Mouse (Mus musculus) liver, adult 2 months (tissue): ENCODE data around the gene Btnl10. TPM values are rescaled to one million over a fixed set of nuclear protein-coding genes. Genes with fewer than 3 reads are reported as not detected.

ENCODE experiments used
- DNase-seq: peaks from one replicate; pipeline ENCODE4 v3.0.0-alpha.2; 2011; ENCODE audit warnings: low read depth, low spot score; ENCODE audit errors: extremely low read depth
- H3K27ac ChIP-seq: fragments of 200-500 bp; replicated peaks from 2 replicates; pipeline ENCODE4 v1.5.1; 2012; ENCODE audit warnings: low read depth, mild to moderate bottlenecking, control low read depth, inconsistent platforms, low read length; ENCODE audit not compliant: insufficient read depth
- H3K27me3 ChIP-seq: fragments of 200-500 bp; 2 replicates; pipeline ENCODE4 v1.6.1; 2012; ENCODE audit warnings: mild to moderate bottlenecking, moderate library complexity, low read length, inconsistent platforms; ENCODE audit not compliant: control insufficient read depth, insufficient read depth
- H3K36me3 ChIP-seq: fragments of 200-500 bp; 2 replicates; pipeline ENCODE4 v1.6.1; 2012; ENCODE audit warnings: low read length, inconsistent platforms; ENCODE audit not compliant: control insufficient read depth, insufficient read depth
- H3K4me1 ChIP-seq: fragments of 200-500 bp; 2 replicates; pipeline ENCODE4 v1.6.1; 2011; ENCODE audit warnings: low read length; ENCODE audit not compliant: control insufficient read depth, insufficient read depth
- H3K4me3 ChIP-seq: fragments of 200-500 bp; 2 replicates; pipeline ENCODE4 v1.5.1; 2011; ENCODE audit warnings: low read depth, mild to moderate bottlenecking, control low read depth, low read length, moderate library complexity; ENCODE audit not compliant: insufficient read depth
- H3K79me2 ChIP-seq: fragments of 200-500 bp; 2 replicates; pipeline ENCODE4 v1.6.1; 2012; ENCODE audit warnings: inconsistent platforms, mild to moderate bottlenecking, low read length, moderate library complexity; ENCODE audit not compliant: control insufficient read depth, insufficient read depth
- H3K9ac ChIP-seq: fragments of 200-500 bp; 2 replicates; pipeline ENCODE4 v1.6.1; 2012; ENCODE audit warnings: low read depth, mild to moderate bottlenecking, control low read depth, inconsistent platforms, low read length
- CTCF ChIP-seq: fragments of 200-500 bp; IDR thresholded peaks from 2 replicates; pipeline ENCODE4 v1.5.1; 2011; ENCODE audit warnings: low read depth, low read length, control low read depth
- POLR2A ChIP-seq: fragments of 200-500 bp; IDR thresholded peaks from 2 replicates; pipeline ENCODE4 v1.6.1; 2011; ENCODE audit warnings: low read length, control low read depth; ENCODE audit not compliant: insufficient read depth; ENCODE audit errors: extremely low read depth
- WGBS: fragments of 180-500 bp; shearing (Covaris S2); methylation state at CpG from one replicate; pipeline ENCODE4 v1.1.7; 2018; 5-methylcytosine and 5-hydroxymethylcytosine counted together
- polyA plus RNA-seq: library from polyadenylated mRNA; depleted of rRNA; stranded (reverse); fragments of >200 nt; gene quantifications from 2 replicates; pipeline ENCODE4 v1.2.3, GENCODE M21; 2012
- total RNA-seq: library from RNA; depleted of rRNA; stranded (reverse); fragments of >200 nt; gene quantifications from 2 replicates; pipeline ENCODE4 v1.2.3, GENCODE M21; 2014

The Btnl10 gene
- total and polyA plus RNA-seq, 2 experiments, result not detected

GRCm38 (mm10) chr11:58959186-58959825 lies 41.6 kb downstream of the Btnl10 start:
- peak; percentile 48 for DNase-seq
- H3K27me3 ChIP-seq, result 0 out of 2 replicates have a peak, but pooled peaks cover 5% of the 10 kb centered on the region
- H3K36me3 ChIP-seq, result 0 out of 2 replicates have a peak, but pooled peaks cover 2% of the 10 kb centered on the region
- H3K79me2 ChIP-seq, result peaks cover 2% of the 10 kb centered on the region; the same call in 1 of the 2 replicates
- no peak overlapping the region for H3K27ac ChIP-seq
- peaks cover 3% of the 10 kb centered on the region; the same call in 1 of the 2 replicates for H3K4me1 ChIP-seq
- TF ChIP-seq POLR2A (no peak), CTCF (no peak)
- H3K4me3 ChIP-seq, result no peak overlapping the region
- no peak overlapping the region for H3K9ac ChIP-seq
- 40% methylated on average over 15 of the region's 15 CpGs for WGBS

GRCm38 (mm10) chr11:58959921-58960465 lies 42.3 kb downstream of the Btnl10 start:
- peak; percentile 73 for DNase-seq
- H3K9ac ChIP-seq, result peak overlapping the region; percentile 29
- TF ChIP-seq CTCF (peak; percentile 34; the same call in 1 of the 2 replicates), POLR2A (no peak)
- H3K27ac ChIP-seq, result no peak overlapping the region
- H3K36me3 ChIP-seq, result 0 out of 2 replicates have a peak, but pooled peaks cover 2% of the 10 kb centered on the region
- H3K27me3 ChIP-seq, result 0 out of 2 replicates have a peak, but pooled peaks cover 5% of the 10 kb centered on the region
- H3K79me2 ChIP-seq, result peaks cover 2% of the 10 kb centered on the region; the same call in 1 of the 2 replicates
- WGBS, result 14% methylated on average over 40 of the region's 40 CpGs
- peaks cover 3% of the 10 kb centered on the region; the same call in 1 of the 2 replicates for H3K4me1 ChIP-seq
- peak overlapping the region; percentile 58 for H3K4me3 ChIP-seq

DNA sequence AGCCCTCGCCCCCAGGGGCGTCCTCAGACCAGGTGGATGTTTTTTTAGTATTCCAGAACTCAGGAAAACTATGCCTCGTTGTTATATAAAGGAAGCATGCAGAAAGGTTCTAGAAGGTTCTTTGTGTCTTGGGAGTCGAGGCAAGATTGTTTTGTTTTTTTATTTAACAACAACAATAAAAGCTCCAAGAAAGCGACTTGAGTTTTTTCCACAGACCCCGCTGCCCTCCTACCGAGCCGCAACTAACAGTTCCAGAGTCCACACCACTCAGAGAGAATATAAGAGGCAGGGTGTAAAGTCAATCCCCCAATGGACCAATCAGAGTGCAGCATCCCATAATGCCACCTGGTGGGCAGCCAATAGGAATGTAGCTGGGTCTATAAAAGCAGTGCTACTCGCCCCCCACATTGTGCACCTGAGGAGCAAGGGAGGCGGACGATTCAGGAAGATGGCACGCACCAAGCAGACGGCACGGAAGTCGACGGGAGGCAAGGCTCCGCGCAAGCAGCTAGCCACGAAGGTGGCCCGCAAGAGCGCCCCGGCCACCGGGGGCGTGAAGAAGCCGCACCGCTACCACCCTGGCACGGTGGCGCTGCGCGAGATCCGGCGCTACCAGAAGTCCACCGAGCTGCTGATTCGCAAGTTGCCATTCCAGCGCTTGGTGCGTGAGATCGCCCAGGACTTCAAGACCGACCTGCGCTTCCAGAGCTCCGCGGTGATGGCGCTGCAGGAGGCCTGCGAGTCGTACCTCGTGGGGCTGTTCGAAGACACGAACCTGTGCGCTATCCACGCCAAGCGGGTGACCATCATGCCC lies 43.9 kb downstream of the Btnl10 start:
- Histone ChIP-seq H3K79me2 (no peaks in the 10 kb centered on the region), H3K36me3 (0 out of 2 replicates have a peak, but pooled peaks cover 2% of the 10 kb centered on the region), H3K27ac (no peak overlapping the region), H3K4me1 (peaks cover 3% of the 10 kb centered on the region; the same call in 1 of the 2 replicates), H3K4me3 (no peak overlapping the region), H3K9ac (no peak overlapping the region), H3K27me3 (0 out of 2 replicates have a peak, but pooled peaks cover 5% of the 10 kb centered on the region)
- DNase-seq, result no peak
- 63% methylated on average over 50 of the region's 50 CpGs for WGBS
- TF ChIP-seq POLR2A (no peak), CTCF (no peak)

DNA sequence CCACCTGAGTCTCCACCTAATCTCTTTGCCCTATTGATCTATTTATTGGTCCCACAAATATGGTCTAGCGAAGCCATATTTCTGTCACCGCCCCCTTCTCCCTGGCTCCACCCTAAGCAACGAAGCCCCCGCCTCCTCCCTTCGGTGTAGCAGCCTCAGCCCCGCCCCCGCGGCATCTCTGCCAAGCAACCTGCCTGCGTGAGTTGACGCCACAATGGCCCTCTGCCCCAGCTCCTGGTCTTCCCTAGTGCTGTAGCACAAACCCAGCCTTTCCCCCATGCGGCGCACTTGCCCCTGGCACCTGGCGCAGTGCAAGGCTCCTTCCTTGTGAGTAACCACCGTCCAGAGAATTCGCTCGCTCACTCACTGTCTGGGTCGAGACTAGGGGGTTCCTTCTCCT lies 45.8 kb downstream of the Btnl10 start:
- Histone ChIP-seq H3K27ac (no peak overlapping the region), H3K4me1 (peaks cover 3% of the 10 kb centered on the region; the same call in 1 of the 2 replicates), H3K36me3 (no peaks in the 10 kb centered on the region), H3K9ac (no peak overlapping the region), H3K79me2 (no peaks in the 10 kb centered on the region), H3K4me3 (no peak overlapping the region), H3K27me3 (0 out of 2 replicates have a peak, but pooled peaks cover 5% of the 10 kb centered on the region)
- no peak for TF ChIP-seq CTCF
- no peak for TF ChIP-seq POLR2A
- WGBS, result 37% methylated on average over 17 of the region's 17 CpGs
- no peak for DNase-seq

GRCm38 (mm10) chr11:58964216-58964615 lies 46.5 kb downstream of the Btnl10 start:
- TF ChIP-seq CTCF (no peak), POLR2A (no peak)
- H3K79me2 ChIP-seq, result no peaks in the 10 kb centered on the region
- WGBS, result 86% methylated on average over 7 of the region's 7 CpGs
- H3K4me3 ChIP-seq, result no peak overlapping the region
- H3K27ac ChIP-seq, result no peak overlapping the region
- no peak overlapping the region for H3K9ac ChIP-seq
- H3K27me3 ChIP-seq, result 0 out of 2 replicates have a peak, but pooled peaks cover 5% of the 10 kb centered on the region
- peaks cover 3% of the 10 kb centered on the region; the same call in 1 of the 2 replicates for H3K4me1 ChIP-seq
- H3K36me3 ChIP-seq, result no peaks in the 10 kb centered on the region
- DNase-seq, result no peak
